Mouse (Mus musculus) kidney, postnatal 14 days (tissue): ENCODE measurements around the gene Tenm2.
A peak's percentile ranks its signal among the peaks of the same experiment; 100 is the strongest.

Experiments used
- DNase-seq: peaks from one replicate; pipeline ENCODE4 v3.0.0; 2022; ENCODE audit warnings: mixed read lengths

Tenm2 gene

DNA sequence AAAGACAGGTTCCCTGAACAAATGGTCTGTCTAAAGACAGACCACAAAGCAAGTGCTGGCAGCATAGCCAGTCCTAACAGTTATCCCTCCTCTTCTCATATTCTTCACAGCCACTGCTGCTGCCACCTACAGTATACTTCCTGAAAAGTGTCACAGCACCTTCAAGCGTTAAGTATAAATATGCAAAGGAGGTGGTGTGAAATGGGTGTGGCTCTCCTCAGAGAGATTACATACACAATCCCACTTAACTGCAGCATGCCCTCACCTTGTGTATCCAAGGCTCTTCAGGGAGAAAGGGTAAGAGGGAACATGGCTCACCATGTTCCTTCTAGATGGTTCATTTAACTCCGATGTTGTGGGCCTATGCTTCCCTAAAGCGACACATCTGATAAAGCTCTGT lies 1215.8 kb downstream of the Tenm2 start:
- no peak for DNase-seq

DNA sequence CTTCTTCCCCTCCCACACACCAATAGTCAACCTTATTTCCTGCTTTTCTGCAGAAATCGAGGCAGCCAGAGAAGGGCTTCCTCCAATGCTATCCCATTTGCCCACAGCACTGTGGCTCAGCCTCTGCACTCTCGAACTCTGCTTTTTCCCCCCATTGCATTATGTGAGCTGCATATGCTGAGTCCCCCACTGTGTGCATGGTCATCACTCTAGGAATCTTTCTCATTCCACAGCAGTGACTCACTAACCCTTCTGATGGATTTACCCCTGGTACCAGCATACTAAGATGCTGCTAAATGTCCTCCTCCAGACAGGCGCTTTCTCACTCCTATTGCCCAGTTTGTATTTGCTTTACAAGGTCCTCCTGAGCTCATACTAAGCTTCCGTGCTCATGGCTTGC lies 1222.6 kb downstream of the Tenm2 start:
- DNase-seq, result no peak

DNA sequence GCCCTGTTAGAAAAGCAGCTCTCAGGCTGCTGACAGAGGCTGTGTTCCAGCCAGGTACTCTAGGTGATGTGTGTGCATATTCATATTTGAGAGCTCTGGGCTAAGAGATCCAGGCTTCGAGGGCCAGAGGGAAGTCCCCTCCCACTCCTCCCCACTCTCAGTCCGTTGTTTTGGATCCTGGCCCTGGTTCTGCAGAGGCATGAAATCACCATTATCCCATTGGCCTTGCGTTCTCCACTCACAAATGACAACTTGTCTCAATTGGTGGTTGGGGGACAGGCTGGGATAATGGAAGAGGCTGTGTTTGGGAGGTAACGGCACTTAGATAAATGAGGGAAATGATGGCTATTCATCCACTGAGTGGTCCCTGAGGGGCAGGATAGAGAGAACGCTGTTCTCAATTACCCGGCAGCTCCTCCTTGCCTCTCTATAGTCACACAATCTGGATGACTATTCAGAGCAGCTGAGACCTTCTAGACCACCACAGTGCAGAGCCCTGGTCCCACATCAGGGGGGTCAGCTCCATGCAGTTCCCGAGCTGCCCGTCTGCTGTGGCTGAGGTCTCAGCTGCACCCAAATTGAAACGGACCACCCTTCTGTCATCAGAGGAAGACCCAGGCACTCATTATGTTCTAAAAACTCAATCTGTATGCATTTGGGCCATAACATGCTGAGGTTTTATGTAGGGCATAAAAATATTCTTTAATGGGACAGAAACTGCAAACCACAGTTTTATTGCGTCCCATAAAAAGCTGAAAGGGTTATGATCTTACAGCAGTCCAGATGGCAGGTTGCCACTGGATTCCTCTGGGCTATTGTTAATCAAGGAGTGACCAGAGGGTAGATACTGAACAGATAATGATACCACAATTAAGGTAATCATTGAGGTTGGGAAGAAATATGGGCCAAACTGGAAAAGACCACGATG lies 1226.2 kb downstream of the Tenm2 start:
- DNase-seq, result peak; percentile 35

DNA sequence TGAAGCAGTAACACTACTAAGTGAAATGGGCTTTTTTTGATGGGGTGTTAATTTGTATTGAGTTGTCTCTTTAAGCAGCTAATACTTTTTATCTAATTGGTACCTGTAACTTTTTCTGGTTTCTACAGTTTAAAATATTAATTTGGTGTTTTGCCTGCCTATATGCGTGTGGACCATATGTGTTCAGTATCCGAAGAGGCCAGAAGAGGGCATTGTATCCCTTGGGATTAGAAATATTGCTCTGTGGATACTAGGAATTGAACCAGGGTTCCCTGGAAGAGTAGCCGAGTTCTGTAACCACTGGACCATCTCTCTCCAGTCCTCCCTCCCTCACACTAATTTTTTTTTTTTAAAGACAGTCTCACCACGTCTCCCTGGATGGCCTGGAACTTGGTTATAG lies 1232.9 kb downstream of the Tenm2 start:
- DNase-seq, result no peak

DNA sequence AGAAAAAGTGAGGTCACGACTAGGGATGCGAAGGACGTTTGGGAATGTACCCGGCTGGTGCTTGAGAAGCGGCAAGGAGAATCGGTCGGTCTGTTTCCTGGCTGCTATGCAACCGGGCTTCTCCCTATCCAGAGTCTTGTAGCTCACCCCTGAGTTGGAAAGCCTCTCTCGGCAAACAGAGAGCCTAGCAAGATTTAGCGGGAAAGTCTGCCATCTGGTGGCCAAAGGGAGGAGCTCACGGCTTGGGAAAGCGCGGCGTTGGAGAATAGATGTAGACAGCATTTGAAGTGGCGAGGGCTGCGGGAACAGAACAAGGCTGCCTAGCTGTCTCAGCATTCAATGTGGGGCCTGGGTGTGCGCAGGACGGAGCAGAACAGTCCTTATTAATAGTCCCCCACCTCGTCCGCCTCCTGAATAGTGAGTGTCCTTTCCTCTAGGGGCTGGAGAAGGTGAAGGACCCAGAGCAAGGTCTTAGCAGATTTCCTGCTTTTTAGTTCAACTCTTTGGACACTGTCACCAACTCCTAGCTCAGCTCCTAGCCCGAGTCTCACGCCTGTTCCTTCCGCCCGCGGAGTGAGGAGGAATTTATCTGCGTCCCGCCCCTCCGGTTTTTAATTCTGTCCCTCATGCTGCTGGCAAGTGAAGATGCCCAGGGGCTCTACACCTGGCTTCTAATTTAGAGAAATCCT lies 1234.3 kb downstream of the Tenm2 start:
- DNase-seq, result peak; percentile 89

DNA sequence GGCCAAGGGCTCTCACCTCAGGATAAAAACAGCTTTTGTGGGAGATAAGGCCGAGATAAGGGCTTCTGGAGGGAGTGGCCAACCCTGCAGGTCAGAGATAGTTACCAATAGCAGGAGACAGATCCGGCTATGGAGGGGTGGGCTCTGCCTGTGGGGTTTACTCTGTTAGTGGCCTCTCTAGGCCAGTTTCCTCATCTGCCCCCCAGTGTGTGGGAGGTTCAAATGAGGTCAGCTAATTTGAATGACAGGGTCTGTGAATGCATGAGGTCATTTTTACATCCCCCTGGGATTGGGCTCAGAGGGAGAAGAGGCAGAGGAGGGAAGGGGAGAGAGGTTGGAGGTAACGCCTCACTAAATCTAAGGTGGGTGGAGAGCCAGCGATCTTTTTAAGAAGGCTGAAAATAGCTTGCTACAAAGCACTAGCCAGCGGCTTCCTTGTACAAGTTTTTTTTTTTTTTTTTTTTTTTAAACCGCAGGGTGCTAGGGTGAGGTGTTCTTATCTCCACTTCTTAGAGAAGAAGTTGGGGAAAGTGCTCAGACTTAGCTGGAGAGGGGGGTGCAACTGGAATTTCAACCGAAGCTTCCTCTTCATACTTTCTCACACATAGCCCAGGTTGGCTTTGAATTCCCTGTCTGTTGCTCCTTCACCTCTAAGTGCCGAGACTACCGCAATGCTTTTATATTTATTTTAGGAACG lies 1235.0 kb downstream of the Tenm2 start:
- DNase-seq, result no peak

DNA sequence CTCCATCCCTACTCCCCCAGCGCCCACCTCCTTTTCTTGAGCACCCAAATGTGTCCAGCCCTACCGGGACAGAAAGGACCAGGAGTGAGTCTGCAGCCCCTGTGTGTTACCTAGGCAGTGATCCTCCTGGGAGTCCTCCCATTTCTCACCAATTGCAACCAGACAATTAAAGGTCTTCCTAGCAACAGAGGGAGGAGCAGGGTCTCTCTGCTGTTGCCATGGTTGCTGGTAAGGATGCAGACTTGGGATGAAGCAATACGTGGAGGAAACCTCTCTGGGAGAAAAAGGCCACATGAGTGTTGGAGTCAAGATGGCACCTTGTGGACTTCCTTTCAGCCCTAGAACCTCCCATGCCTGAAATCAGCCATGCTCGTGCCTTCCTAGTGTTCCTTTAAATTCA lies 1235.7 kb downstream of the Tenm2 start:
- no peak for DNase-seq

DNA sequence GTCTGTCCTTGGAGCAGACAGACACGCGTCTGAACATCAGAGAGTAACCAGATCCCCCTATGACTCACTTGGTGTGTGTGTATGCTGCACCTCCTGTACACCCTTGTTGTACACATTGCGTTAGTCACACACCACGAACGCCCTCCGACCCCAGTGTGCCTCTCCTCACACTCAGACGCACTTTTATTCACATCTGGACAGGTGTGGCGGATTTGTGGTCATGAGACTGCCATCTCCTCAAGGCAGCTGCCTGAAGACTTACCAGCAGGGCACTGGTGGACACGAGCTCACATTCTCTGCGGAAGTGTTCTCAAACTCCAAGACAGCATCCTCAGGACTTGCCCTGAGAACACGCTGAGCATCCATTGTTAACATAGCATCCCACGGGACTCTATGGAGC lies 1237.7 kb downstream of the Tenm2 start:
- no peak for DNase-seq

DNA sequence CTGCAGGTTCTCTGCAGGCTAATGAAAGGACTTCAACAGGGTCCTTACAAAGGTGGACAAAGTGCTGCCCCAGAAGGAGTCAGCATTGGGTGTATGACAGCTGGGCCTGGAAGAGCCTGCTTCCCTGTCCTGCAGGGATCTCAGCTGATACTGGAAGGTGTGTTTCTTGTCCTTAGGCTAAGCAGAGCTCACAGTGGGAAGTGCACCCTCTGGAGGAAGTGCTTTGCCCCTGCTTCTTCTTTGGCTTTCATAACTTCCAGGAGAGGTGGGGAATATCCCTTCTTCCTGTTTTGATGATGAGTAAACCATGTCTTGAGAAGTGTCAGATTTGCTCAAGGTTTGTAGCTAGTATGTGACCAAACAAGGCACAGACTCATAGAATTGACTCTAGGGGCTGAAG lies 1240.5 kb downstream of the Tenm2 start:
- DNase-seq, result no peak

DNA sequence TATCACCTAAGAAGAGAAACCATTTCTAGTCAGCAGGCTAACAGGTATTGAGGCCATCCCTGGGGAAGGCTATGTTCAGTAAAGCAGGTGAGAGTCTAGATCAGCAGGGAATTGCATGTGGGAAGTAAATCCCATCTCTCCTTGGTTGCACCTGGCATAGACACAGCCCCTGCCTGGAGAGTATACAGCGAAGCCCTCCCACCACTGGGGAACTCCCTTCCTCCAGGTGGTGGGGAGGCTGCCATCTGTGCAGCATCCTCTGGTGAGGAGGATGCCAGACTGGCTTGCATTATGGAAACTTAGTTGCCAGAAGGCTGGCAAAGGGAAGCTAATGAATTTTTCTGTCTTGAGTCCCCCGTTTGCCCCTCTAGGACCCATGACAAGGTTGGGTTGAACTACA lies 1243.9 kb downstream of the Tenm2 start:
- no peak for DNase-seq

DNA sequence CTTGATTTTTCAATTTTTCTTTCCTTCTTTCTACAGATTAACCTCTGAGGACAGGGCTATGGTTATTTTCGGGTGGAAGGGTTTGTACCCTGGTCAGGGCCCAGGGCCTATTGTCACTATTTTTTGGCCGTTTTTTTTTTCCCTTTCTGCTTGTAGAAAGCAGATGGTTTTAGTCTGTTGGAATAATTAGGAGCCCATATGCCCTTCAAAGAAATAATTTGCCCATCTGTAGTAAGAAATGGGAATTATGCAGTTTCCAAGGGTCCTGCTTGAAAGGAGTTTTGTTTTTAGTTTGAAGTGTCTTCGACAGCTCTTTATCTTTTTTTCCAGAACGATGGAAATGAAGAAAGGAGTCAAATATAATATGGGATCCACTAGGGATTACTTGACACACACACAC lies 1245.8 kb downstream of the Tenm2 start:
- no peak for DNase-seq

DNA sequence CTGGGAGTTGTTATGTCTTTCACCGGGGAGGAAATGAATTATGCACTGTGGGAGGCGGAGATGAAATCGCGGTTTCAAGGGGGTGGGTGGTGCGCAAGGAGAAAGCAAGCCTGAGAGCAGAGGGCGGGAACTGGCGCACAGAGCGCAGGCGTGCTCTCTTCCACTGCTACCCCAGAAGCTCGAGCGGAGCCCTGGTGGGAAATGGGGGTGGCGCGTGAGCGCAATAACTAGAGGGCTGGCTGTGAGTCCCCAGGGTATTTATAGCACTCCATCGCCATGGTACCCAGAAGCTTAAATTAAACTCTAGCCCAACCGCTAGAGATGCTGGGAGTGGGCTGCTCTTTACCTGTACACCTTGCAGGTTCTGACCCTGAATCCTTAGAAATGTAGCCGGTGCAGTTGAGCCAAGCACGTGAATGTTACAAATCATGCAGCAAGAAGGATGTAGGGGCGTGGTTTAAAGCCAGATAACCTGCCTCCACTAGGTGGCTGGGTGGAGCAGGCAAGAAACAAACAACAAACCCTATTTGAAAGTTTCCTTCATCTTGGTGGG lies 1249.8 kb downstream of the Tenm2 start:
- DNase-seq, result peak; percentile 47

DNA sequence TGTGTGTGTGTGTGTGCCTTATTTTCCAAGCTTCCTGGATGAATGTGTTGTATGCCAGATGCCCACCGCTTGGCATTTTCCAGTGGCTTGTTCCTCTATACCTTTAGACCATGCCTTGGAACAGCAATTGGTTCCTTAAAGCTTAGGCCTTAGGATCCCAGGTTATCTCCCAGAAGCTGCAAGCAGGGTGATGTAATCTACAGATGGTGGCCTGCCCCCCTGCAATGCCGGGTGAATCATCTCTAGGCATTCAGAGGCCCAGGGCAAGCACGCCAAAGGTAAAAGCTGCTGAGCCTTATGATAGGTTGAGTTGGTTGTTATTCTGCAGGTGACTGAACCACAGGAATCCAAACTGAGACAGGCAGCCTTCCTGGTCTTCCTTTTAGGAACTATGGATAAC lies 1253.0 kb downstream of the Tenm2 start:
- peak; percentile 45 for DNase-seq

DNA sequence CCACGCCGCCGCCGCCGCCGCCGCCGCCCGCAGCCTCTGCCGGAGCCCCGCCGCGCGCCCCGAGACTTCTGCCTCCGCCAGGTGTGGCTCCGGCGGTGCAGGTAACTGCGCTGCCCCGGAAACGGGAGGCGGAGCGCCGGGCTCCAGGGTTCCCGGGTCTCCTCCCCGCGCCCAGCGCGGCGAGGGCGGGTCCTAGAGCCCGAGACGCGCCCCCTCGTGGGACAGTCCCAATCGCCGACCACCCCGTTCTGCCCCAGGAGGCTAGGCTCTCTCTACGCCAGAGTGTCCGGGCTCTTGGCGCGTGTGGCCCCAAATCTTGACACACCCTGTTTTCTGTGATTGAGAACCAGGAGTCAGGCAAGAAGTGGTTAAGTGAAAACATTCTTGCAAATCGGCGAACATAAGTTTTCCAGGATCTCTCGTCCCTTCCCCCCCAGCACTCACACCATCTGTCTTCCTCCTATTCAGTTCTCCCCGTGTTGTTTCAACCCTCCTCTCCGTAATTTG lies 1255.3 kb downstream of the Tenm2 start, which contains the start of gene Wwc1:
Wwc1 (minus strand) TSS at position 117 of the 507 bp plus-strand sequence.
- DNase-seq, result peak; percentile 88

DNA sequence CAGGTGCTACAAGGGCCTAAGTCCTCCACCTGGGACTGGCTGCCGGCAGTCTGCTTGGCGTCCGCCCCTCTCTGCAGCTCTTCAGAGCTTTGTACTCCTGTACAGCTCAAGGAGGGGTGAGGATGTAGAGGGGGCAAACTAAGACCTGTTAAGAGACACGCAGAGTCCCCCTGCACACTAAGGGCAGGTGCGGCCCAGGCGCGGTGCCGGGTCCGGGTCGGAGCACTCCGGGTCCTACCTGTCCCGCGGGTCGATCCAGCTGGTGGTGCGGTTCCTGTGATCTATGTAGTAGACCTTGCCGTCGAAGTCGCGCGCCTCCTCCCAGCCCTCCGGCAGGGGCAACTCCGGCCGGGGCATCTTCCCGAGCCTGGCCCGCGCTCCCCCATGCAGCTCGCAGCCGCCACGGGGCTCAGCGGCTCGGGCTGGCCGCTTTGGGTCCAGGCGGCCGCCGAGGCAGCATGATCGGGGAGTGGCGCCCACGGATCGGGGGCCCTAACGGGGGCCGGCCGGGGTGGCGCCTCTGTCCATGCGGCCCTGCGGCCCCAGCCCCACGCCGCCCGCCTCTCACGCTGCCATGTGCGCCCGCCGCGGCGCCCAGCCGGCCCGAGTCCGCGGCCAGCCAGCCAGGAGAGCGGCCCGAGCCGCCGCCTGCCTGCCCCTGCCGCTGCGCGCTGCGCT lies 1255.9 kb downstream of the Tenm2 start:
- peak; percentile 55 for DNase-seq

DNA sequence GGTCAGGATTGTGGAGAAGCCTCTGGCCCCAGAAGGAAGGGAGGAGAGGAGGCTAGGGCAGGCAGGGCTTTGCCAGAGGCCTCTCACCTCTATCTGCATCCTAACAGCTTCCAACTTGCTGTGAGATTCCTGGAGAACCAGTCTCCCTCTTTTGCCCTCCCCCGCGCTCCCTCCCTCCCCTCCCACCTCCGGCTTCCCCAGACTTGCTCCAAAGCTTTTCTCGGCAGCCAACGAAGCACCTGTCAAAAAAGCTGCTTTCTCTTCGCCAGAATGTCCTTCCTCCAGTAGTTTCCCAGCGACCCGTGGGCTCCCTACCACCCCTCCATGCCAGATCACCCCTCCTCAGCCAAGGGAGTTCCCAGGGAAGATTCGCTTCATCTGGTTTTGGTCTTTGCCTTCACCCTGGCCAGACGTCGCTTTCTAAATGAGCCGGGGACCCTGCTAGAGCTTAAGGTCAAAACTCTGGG lies 1256.5 kb downstream of the Tenm2 start:
- DNase-seq, result peak; percentile 40

DNA sequence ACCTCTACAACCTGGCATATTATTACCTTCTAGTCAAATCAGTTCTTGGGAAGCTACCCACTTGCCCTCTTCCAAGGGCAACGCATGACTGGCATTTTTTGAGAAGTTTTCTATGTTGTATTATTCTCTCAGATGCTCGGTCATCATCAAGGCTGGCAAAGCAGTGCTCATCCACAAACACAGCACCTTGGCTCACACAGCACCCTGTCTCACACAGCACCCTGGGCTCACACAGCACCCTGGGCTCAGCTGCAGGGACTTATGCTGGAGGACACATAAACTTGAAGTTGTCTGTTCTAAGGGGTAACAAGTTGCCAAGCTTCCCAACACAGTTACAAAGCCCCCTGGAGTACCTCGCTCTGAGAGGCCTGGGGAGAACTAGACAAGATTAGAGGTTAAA lies 1258.0 kb downstream of the Tenm2 start:
- no peak for DNase-seq

DNA sequence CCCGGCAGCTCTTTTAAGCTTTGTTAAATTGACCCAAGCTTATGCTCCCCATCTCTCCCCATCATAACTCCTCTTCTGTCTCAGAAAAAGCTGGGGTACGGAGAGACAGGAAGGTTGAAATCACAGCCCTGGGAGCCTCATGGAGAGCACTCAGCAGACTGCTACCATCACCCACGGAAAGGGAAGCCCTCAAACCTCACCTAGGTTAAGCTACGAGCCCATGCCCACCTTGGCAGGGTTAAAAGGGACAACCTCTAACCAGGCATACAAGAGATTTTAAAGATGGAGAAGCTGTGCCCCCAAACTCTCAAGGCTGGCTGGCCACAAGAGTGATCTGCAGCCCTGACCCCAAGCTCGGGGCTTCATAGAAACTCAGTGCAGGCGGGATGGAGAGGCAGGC lies 1258.7 kb downstream of the Tenm2 start:
- no peak for DNase-seq

DNA sequence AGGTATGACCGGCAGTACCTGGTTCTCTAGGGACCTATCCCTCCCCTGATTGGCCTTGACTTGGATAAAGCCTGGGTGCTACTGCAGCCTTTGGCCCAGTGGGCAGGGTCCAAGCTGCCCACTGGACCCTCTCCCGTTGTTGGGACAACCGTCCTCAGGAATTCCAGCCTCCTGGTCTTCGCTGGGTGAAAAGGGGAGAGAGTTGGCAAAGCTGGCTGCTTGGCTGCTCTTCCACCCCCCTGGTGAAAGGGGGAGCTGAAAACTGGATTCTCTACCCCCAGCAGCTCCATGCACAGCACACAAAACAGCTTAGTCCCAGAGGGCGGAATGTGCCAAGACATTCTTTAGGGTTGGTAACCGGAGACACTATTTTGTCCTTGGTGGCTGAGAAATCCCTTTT lies 1259.3 kb downstream of the Tenm2 start:
- peak; percentile 80 for DNase-seq

DNA sequence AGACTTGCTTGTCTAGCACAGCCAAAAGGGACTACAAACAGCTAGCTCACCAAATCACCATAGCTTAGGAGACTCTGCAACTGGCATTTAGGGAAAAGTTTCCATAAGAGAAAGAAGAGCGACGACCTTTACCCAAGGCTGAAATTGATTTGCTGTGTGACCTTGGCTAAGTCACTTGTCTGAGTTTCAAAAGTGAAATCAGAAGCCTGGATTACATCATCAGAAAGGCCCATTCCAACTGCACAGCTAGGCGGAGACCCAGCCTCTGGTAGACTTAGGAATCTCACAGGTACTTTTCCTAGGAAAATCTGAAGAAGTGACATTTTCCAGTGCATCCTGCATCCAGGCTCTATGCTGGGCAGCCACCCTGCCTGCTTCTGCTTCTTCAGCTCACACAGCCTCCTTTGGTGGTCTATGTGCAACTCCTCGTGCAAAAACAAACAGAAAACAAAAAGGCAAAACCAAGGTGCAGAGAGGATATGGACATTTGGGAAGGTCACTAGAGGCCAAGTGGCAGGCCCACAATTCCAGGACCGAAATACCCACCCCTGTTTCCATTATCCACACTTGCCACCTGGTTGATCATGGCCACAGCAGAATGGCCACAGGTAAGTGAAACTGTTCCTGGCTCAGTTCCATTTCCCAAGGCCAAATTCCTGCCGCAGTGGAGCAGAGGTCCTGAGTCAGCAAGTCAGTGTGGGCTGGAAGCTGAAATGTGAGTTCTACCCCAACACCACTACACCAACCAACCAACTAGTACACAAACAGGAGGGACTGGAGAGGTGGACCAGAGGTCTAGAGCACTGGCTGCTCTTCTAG lies 1260.9 kb downstream of the Tenm2 start:
- peak; percentile 83 for DNase-seq

DNA sequence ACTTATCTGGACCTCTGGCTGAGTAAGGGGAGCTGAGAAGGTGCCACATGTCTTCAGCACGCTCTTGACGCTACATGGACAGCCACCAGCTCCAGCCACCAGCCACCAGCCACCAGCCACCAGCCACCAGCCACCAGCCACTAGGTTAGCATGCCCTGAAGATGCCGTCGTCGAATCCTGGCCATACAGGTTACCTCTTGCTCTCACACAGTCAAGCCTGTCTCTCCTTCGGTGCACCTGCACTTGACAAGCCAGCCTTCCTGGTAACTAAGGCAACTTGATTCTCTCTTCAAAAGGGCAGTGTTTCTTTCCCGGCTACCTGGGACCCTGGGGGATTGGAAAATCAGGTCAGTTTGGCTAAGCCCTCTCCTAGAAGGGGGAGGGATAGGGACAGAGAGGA lies 1262.6 kb downstream of the Tenm2 start:
- no peak for DNase-seq
